Mouse (Mus musculus): Measurements from ENCODE around the gene Atmin. TPM values are rescaled to one million over a fixed set of nuclear protein-coding genes. Genes with fewer than 3 reads are reported as not detected.
A peak's percentile ranks its signal among the peaks of the same experiment; 100 is the strongest.

Atmin gene
- polyA plus RNA-seq, 1 experiment from 2014 or later, result 10.2 TPM

- no peak overlapping the region for H3K27ac ChIP-seq (ENCODE audit: low read length)
- 43% methylated on average over 5 of the region's 5 CpGs for WGBS
- no peaks in the 10 kb centered on the region for H3K36me3 ChIP-seq (ENCODE audit: control insufficient read depth, insufficient read depth)
- no peak overlapping the region for H3K4me3 ChIP-seq (ENCODE audit: low read length)
- H3K9me3 ChIP-seq (replicated peaks; ENCODE audit: control insufficient read depth, low read length), result no peaks in the 10 kb centered on the region
- no peaks in the 10 kb centered on the region for H3K27me3 ChIP-seq (ENCODE audit: control insufficient read depth, insufficient read depth, low read length)
- H3K4me2 ChIP-seq (ENCODE audit: low read depth, low read length), result no peak overlapping the region
- no peak overlapping the region for H3K9ac ChIP-seq (ENCODE audit: low read length)
- no peak for ATAC-seq (replicated peaks; ENCODE audit: extremely low read depth, insufficient read depth, low FRiP score)
- H3K4me1 ChIP-seq (ENCODE audit: control insufficient read depth, insufficient read depth, low read length), result peaks cover 9% of the 10 kb centered on the region
Observed at GRCm38 (mm10) chr8:116975066-116975465, 31.9 kb downstream of the Atmin start.

DNA sequence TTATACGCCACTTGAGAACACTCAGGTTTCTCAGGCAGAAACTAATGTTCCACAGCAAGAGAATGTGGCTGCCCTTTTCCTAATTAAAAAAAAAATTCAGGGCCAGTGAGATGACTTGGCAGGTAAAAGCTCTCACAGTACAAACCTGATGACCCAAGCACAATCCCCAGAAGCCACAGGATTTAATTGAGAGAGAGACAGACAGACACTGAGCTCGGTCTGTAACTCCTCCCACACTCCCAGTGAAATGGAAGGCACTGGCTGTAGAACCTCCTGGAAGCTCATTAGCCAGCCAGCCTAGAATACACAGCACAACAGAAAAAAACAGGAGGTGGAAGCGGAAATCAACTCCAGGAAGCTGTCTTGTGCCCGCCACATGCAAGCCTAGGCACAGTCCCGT lies 32.4 kb downstream of the Atmin start:
- Histone ChIP-seq H3K36me3 (ENCODE audit: control insufficient read depth, insufficient read depth) (no peaks in the 10 kb centered on the region), H3K27ac (ENCODE audit: low read length) (no peak overlapping the region), H3K4me2 (ENCODE audit: low read depth, low read length) (no peak overlapping the region), H3K9me3 (replicated peaks; ENCODE audit: control insufficient read depth, low read length) (no peaks in the 10 kb centered on the region), H3K9ac (ENCODE audit: low read length) (no peak overlapping the region), H3K4me1 (ENCODE audit: control insufficient read depth, insufficient read depth, low read length) (peaks cover 9% of the 10 kb centered on the region), H3K4me3 (ENCODE audit: low read length) (no peak overlapping the region), H3K27me3 (ENCODE audit: control insufficient read depth, insufficient read depth, low read length) (no peaks in the 10 kb centered on the region)
- WGBS, result 69% methylated on average over 5 of the region's 5 CpGs
- no peak for ATAC-seq (replicated peaks; ENCODE audit: extremely low read depth, insufficient read depth, low FRiP score)

GRCm38 (mm10) chr8:116978052-116978451 lies 34.9 kb downstream of the Atmin start:
- H3K9ac ChIP-seq (ENCODE audit: low read length), result peak overlapping the region; percentile 71; the same call in 1 of the 2 replicates

DNA sequence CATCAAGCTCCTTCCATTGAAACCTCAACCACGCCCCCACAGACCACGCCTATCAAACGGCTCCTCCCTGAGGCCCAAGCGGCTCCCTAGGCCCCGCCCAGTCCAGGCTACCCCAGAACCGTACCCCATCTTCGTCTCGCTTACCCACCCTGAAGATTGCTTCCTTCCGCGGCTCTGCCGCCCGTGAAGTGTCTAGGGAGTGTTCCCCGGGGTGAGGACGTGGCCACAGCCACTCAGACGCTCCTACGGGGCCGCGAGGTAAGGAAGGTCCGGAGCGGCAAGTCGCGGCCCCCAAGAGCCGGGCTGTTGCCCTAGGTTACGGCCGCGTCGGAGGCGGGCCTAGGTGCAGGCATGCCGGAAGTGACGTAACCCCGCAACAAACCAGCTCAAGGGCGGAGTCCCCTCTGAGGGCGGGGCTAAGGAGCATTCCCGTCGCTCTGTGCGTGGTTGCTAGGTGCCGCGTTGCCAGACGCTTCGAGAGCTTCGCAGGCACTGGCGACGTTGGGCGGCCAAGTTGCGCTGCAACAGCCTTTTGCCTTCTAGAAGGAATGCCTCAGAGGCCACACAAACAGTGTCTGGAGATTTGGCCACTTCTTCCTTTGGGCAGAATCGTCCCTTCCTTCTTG lies 35.6 kb downstream of the Atmin start, which contains the start of gene 1700030J22Rik:
TSS of gene 1700030J22Rik (minus strand) at position 329 of the 626 bp plus-strand sequence.
- ATAC-seq (replicated peaks; ENCODE audit: extremely low read depth, insufficient read depth, low FRiP score), result peak; percentile 99
- Histone ChIP-seq H3K36me3 (ENCODE audit: control insufficient read depth, insufficient read depth) (0 out of 2 replicates have a peak, but pooled peaks cover 5% of the 10 kb centered on the region), H3K4me2 (ENCODE audit: low read depth, low read length) (peak within 1 kb of the TSS; percentile 94), H3K27ac (ENCODE audit: low read length) (no peak within 1 kb of the TSS), H3K4me3 (ENCODE audit: low read length) (peak within 1 kb of the TSS; percentile 98), H3K4me1 (ENCODE audit: control insufficient read depth, insufficient read depth, low read length) (peaks cover 9% of the 10 kb centered on the region), H3K9ac (ENCODE audit: low read length) (peak within 1 kb of the TSS; percentile 71), H3K9me3 (replicated peaks; ENCODE audit: control insufficient read depth, low read length) (no peaks in the 10 kb centered on the region), H3K27me3 (ENCODE audit: control insufficient read depth, insufficient read depth, low read length) (no peaks in the 10 kb centered on the region)
- WGBS, result under 1% methylated on average over 46 of the region's 46 CpGs

More at GRCm38 (mm10) chr8:116978052-116978451, 34.9 kb downstream of the Atmin start:
- Histone ChIP-seq H3K4me1 (ENCODE audit: control insufficient read depth, insufficient read depth, low read length) (peaks cover 9% of the 10 kb centered on the region), H3K4me2 (ENCODE audit: low read depth, low read length) (peak overlapping the region; percentile 94), H3K4me3 (ENCODE audit: low read length) (peak overlapping the region; percentile 98), H3K27me3 (ENCODE audit: control insufficient read depth, insufficient read depth, low read length) (no peaks in the 10 kb centered on the region), H3K27ac (ENCODE audit: low read length) (no peak overlapping the region), H3K9me3 (replicated peaks; ENCODE audit: control insufficient read depth, low read length) (no peaks in the 10 kb centered on the region), H3K36me3 (ENCODE audit: control insufficient read depth, insufficient read depth) (0 out of 2 replicates have a peak, but pooled peaks cover under 1% of the 10 kb centered on the region)
- 32% methylated on average over 8 of the region's 8 CpGs for WGBS
- no peak for ATAC-seq (replicated peaks; ENCODE audit: extremely low read depth, insufficient read depth, low FRiP score)

DNA sequence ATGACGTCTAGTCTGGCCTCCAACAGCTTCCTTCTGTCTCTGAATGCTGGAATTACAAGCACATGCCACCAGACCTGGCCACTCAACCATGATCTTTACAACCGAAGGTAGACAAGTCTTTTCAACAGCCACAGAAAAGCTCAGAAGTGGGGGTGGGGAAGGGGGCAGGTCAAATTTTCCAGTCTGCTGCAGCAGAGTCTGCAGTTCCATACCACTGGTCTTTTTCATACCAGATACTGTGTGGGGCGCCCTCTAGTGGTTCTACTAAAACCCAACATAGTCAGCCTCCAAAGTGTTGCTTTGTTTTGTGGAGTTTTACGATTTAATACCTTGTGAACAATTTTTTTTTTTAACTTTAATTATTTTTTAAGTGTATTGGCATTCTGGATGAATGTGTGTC lies 36.9 kb downstream of the Atmin start:
- Histone ChIP-seq H3K27ac (ENCODE audit: low read length) (no peak overlapping the region), H3K9me3 (replicated peaks; ENCODE audit: control insufficient read depth, low read length) (no peaks in the 10 kb centered on the region), H3K4me2 (ENCODE audit: low read depth, low read length) (peak overlapping the region; percentile 40; the same call in 1 of the 2 replicates), H3K36me3 (ENCODE audit: control insufficient read depth, insufficient read depth) (peaks cover 5% of the 10 kb centered on the region; the same call in 1 of the 2 replicates), H3K4me1 (ENCODE audit: control insufficient read depth, insufficient read depth, low read length) (peaks cover 9% of the 10 kb centered on the region), H3K27me3 (ENCODE audit: control insufficient read depth, insufficient read depth, low read length) (no peaks in the 10 kb centered on the region), H3K9ac (ENCODE audit: low read length) (no peak overlapping the region), H3K4me3 (ENCODE audit: low read length) (no peak overlapping the region; the same call in 1 of the 2 replicates)
- WGBS, result 17% methylated on average over 4 of the region's 4 CpGs
- no peak for ATAC-seq (replicated peaks; ENCODE audit: extremely low read depth, insufficient read depth, low FRiP score)

DNA sequence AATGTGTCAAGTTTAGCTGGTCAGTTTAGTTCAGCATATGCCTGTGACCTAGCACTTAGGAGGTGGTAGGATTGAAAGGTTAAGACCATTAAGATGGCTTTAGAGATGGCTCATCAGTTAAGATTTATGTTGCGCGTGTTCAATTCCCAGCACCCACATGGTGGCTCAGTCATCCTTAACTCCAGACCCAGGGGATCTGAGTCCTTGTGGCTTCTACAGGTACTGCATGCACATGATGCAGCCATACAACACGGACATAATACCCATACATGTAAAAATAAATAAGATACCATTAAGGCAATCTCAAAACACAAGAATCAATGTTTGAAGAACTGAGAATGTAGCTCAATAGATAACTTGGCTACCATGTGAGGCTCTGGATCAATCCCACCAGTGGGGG lies 46.6 kb downstream of the Atmin start:
- H3K9me3 ChIP-seq (replicated peaks; ENCODE audit: control insufficient read depth, low read length), result no peaks in the 10 kb centered on the region
- WGBS, result 97% methylated on average over 3 of the region's 3 CpGs
- peaks cover 12% of the 10 kb centered on the region for H3K4me1 ChIP-seq (ENCODE audit: control insufficient read depth, insufficient read depth, low read length)
- H3K27ac ChIP-seq (ENCODE audit: low read length), result no peak overlapping the region
- H3K9ac ChIP-seq (ENCODE audit: low read length), result no peak overlapping the region
- ATAC-seq (replicated peaks; ENCODE audit: extremely low read depth, insufficient read depth, low FRiP score), result no peak
- H3K36me3 ChIP-seq (ENCODE audit: control insufficient read depth, insufficient read depth), result peaks cover 7% of the 10 kb centered on the region
- no peak overlapping the region for H3K4me3 ChIP-seq (ENCODE audit: low read length)
- H3K4me2 ChIP-seq (ENCODE audit: low read depth, low read length), result no peak overlapping the region
- no peaks in the 10 kb centered on the region for H3K27me3 ChIP-seq (ENCODE audit: control insufficient read depth, insufficient read depth, low read length)

- no peak overlapping the region for H3K4me3 ChIP-seq (ENCODE audit: low read length)
- H3K9ac ChIP-seq (ENCODE audit: low read length), result no peak overlapping the region
- peaks cover 7% of the 10 kb centered on the region; the same call in 1 of the 2 replicates for H3K36me3 ChIP-seq (ENCODE audit: control insufficient read depth, insufficient read depth)
- 87% methylated on average over 8 of the region's 8 CpGs for WGBS
- peaks cover 12% of the 10 kb centered on the region for H3K4me1 ChIP-seq (ENCODE audit: control insufficient read depth, insufficient read depth, low read length)
- no peak for ATAC-seq (replicated peaks; ENCODE audit: extremely low read depth, insufficient read depth, low FRiP score)
- no peak overlapping the region for H3K4me2 ChIP-seq (ENCODE audit: low read depth, low read length)
- H3K27ac ChIP-seq (ENCODE audit: low read length), result no peak overlapping the region
- no peaks in the 10 kb centered on the region for H3K9me3 ChIP-seq (replicated peaks; ENCODE audit: control insufficient read depth, low read length)
- H3K27me3 ChIP-seq (ENCODE audit: control insufficient read depth, insufficient read depth, low read length), result no peaks in the 10 kb centered on the region
Observed at GRCm38 (mm10) chr8:116991241-116991640, 48.0 kb downstream of the Atmin start.

DNA sequence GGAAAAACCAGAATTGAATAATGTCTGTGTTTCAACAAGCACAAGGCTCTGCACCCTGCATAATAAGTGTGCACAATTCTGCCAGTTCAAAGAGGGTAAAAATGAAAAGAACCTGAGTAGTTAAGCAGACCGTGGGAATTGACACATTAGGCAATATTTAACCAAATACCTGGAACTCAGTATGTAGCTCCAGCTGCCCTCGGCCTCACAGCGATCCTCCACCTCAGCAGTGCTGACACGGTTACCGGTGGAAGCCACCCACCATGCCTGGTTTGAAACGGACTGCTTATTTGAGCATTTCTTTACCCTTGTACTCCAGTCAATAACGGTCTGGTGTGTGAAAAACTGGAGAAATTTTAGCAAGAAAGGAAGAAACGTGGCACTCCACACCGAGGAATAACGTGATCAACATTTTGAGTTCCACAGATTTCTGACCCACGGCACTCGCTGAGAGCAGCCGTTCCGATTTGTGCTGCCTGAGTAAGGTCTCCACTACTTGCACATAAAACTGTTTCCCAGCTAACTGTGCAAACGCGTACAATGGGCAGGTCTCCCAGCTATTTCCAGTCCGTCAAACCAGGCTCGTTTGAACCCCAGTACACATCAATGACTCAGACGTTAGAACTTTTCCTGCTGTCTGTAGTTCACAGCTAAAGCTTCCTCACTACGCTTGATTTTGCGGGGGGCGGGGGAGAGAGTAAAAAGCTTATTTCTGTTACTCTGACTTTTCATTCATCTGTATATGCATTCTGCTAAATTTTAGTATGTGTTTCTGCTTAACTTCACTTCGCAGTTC lies 49.2 kb downstream of the Atmin start:
- 9% methylated on average over 23 of the region's 23 CpGs for WGBS

More for the DNA sequence above, 49.2 kb downstream of the Atmin start:
- no peaks in the 10 kb centered on the region for H3K36me3 ChIP-seq (ENCODE audit: control insufficient read depth, insufficient read depth)
- H3K9ac ChIP-seq (ENCODE audit: low read length), result peak overlapping the region; percentile 86
- peaks cover 12% of the 10 kb centered on the region for H3K4me1 ChIP-seq (ENCODE audit: control insufficient read depth, insufficient read depth, low read length)
- H3K4me3 ChIP-seq (ENCODE audit: low read length), result peak overlapping the region; percentile 88
- peak overlapping the region; percentile 83; the same call in 1 of the 2 replicates for H3K27ac ChIP-seq (ENCODE audit: low read length)
- ATAC-seq (replicated peaks; ENCODE audit: extremely low read depth, insufficient read depth, low FRiP score), result no peak
- H3K9me3 ChIP-seq (replicated peaks; ENCODE audit: control insufficient read depth, low read length), result no peaks in the 10 kb centered on the region
- peak overlapping the region; percentile 99 for H3K4me2 ChIP-seq (ENCODE audit: low read depth, low read length)
- H3K27me3 ChIP-seq (ENCODE audit: control insufficient read depth, insufficient read depth, low read length), result no peaks in the 10 kb centered on the region

Measured in heart, embryonic 16.5 days (tissue).